Mouse (Mus musculus) kidney, adult 2 months (tissue): ENCODE results near the gene Cyb5r2. TPM values are rescaled to one million over a fixed set of nuclear protein-coding genes. Genes with fewer than 3 reads are reported as not detected.

Experiments
- DNase-seq: peaks from one replicate; pipeline ENCODE4 v3.0.0; 2021
- H3K27ac ChIP-seq: fragments of 200-500 bp; 2 replicates; pipeline ENCODE4 v1.5.1; 2012; ENCODE audit warnings: low read depth, low read length, control low read depth, inconsistent platforms; ENCODE audit not compliant: insufficient read depth
- H3K27me3 ChIP-seq: fragments of 200-500 bp; replicated peaks from 2 replicates; pipeline ENCODE4 v1.6.1; 2012; ENCODE audit warnings: mild to moderate bottlenecking, moderate library complexity, low read length, inconsistent platforms; ENCODE audit not compliant: control insufficient read depth, insufficient read depth
- H3K36me3 ChIP-seq: fragments of 200-500 bp; 2 replicates; pipeline ENCODE4 v1.6.1; 2012; ENCODE audit warnings: mild to moderate bottlenecking, moderate library complexity, low read length, inconsistent platforms; ENCODE audit not compliant: control insufficient read depth, insufficient read depth
- H3K4me1 ChIP-seq: fragments of 200-500 bp; 2 replicates; pipeline ENCODE4 v1.6.1; 2011; ENCODE audit warnings: low read length; ENCODE audit not compliant: control insufficient read depth, insufficient read depth
- H3K4me3 ChIP-seq: fragments of 200-500 bp; 2 replicates; pipeline ENCODE4 v1.5.1; 2011; ENCODE audit warnings: mild to moderate bottlenecking, low read depth, low read length, control low read depth; ENCODE audit not compliant: insufficient read depth
- CTCF ChIP-seq: fragments of 200-500 bp; conservative IDR thresholded peaks from 2 replicates; pipeline ENCODE4 v1.5.1; 2011; ENCODE audit warnings: low read depth, mild to moderate bottlenecking, control low read depth, low read length, moderate library complexity, mixed read lengths; ENCODE audit not compliant: insufficient read depth, insufficient read length
- POLR2A ChIP-seq: fragments of 200-500 bp; IDR thresholded peaks from one replicate; pipeline ENCODE4 v1.6.1; 2011; ENCODE audit warnings: low read depth, low read length, control low read depth
- WGBS: fragments of 180-500 bp; shearing (Covaris S2); methylation state at CpG from one replicate; pipeline ENCODE4 v1.1.7; 2018; 5-methylcytosine and 5-hydroxymethylcytosine counted together
- polyA plus RNA-seq: library from polyadenylated mRNA; depleted of rRNA; stranded (reverse); fragments of >200 nt; gene quantifications from 2 replicates; pipeline ENCODE4 v1.2.3, GENCODE M21; 2012

The Cyb5r2 gene
- polyA plus RNA-seq, 1 experiment, result not detected

GRCm38 (mm10) chr7:107770812-107771211 lies 13.0 kb upstream of the Cyb5r2 start:
- Histone ChIP-seq H3K4me1 (no peaks in the 10 kb centered on the region), H3K27ac (no peak overlapping the region), H3K27me3 (no peaks in the 10 kb centered on the region), H3K36me3 (no peaks in the 10 kb centered on the region), H3K4me3 (no peak overlapping the region)
- DNase-seq, result no peak
- TF ChIP-seq CTCF, result no peak
- TF ChIP-seq POLR2A, result no peak
- WGBS, result 53% methylated on average over 6 of the region's 6 CpGs

GRCm38 (mm10) chr7:107756748-107757147 lies 1.1 kb downstream of the Cyb5r2 start:
- Histone ChIP-seq H3K27me3 (no peaks in the 10 kb centered on the region), H3K4me1 (no peaks in the 10 kb centered on the region), H3K36me3 (no peaks in the 10 kb centered on the region), H3K27ac (no peak overlapping the region), H3K4me3 (no peak overlapping the region)
- no peak for TF ChIP-seq CTCF
- no peak for TF ChIP-seq POLR2A
- 82% methylated on average over 2 of the region's 2 CpGs for WGBS
- no peak for DNase-seq

- H3K27ac ChIP-seq, result no peak overlapping the region
- TF ChIP-seq CTCF (no peak), POLR2A (no peak)
- H3K4me3 ChIP-seq, result no peak overlapping the region
- DNase-seq, result no peak
- no peaks in the 10 kb centered on the region for H3K36me3 ChIP-seq
- no peaks in the 10 kb centered on the region for H3K27me3 ChIP-seq
- 80% methylated on average over 3 of the region's 3 CpGs for WGBS
- H3K4me1 ChIP-seq, result 0 out of 2 replicates have a peak, but pooled peaks cover 3% of the 10 kb centered on the region
These were observed 1.9 kb downstream of the Cyb5r2 start for GRCm38 (mm10) chr7:107755905-107756304.

GRCm38 (mm10) chr7:107752031-107752520 lies 5.8 kb downstream of the Cyb5r2 start:
- no peaks in the 10 kb centered on the region for H3K27me3 ChIP-seq
- peak; percentile 5 for DNase-seq
- H3K27ac ChIP-seq, result no peak overlapping the region
- 63% methylated on average over 10 of the region's 10 CpGs for WGBS
- no peak overlapping the region for H3K4me3 ChIP-seq
- no peaks in the 10 kb centered on the region for H3K36me3 ChIP-seq
- TF ChIP-seq POLR2A (no peak), CTCF (no peak)
- 0 out of 2 replicates have a peak, but pooled peaks cover 3% of the 10 kb centered on the region for H3K4me1 ChIP-seq

- H3K36me3 ChIP-seq, result no peaks in the 10 kb centered on the region
- no peaks in the 10 kb centered on the region for H3K27me3 ChIP-seq
- no peak for DNase-seq
- 88% methylated on average over 4 of the region's 4 CpGs for WGBS
- TF ChIP-seq CTCF (no peak), POLR2A (no peak)
- H3K4me1 ChIP-seq, result 0 out of 2 replicates have a peak, but pooled peaks cover 3% of the 10 kb centered on the region
- no peak overlapping the region for H3K4me3 ChIP-seq
- no peak overlapping the region for H3K27ac ChIP-seq
These were observed 8.1 kb downstream of the Cyb5r2 start for GRCm38 (mm10) chr7:107749721-107750120.

GRCm38 (mm10) chr7:107749270-107749669 lies 8.6 kb downstream of the Cyb5r2 start:
- 8% methylated on average over 3 of the region's 3 CpGs for WGBS
- Histone ChIP-seq H3K27ac (no peak overlapping the region), H3K27me3 (no peaks in the 10 kb centered on the region), H3K4me1 (0 out of 2 replicates have a peak, but pooled peaks cover 3% of the 10 kb centered on the region), H3K36me3 (no peaks in the 10 kb centered on the region), H3K4me3 (no peak overlapping the region)
- 0 out of 2 replicates have a peak, but pooled peaks have one; percentile 16 for TF ChIP-seq CTCF
- TF ChIP-seq POLR2A, result no peak
- peak; percentile 44 for DNase-seq

- 0 out of 2 replicates have a peak, but pooled peaks cover 3% of the 10 kb centered on the region for H3K4me1 ChIP-seq
- no peaks in the 10 kb centered on the region for H3K27me3 ChIP-seq
- H3K27ac ChIP-seq, result no peak overlapping the region
- peak; percentile 68 for TF ChIP-seq CTCF
- no peak for TF ChIP-seq POLR2A
- no peak overlapping the region for H3K4me3 ChIP-seq
- H3K36me3 ChIP-seq, result no peaks in the 10 kb centered on the region
- DNase-seq, result peak; percentile 57
- WGBS, result 13% methylated on average over 2 of the region's 2 CpGs
These were observed 9.9 kb downstream of the Cyb5r2 start for GRCm38 (mm10) chr7:107747954-107748353.
